Mouse (Mus musculus): Measurements from ENCODE around the gene Fn1.

- TF ChIP-seq POLR2A (IDR thresholded peaks at IDR 0.05; ENCODE audit: insufficient read depth, low read depth, low read length), result no peak
- no peak for TF ChIP-seq CTCF (IDR thresholded peaks at IDR 0.05; ENCODE audit: insufficient read depth, low read depth, low read length)
Measured at GRCm38 (mm10) chr1:71691472-71692277, 38.7 kb upstream of the Fn1 start.
